9 mouse cellular contexts compared by ENCODE assay signal in the genomic region with DNA sequence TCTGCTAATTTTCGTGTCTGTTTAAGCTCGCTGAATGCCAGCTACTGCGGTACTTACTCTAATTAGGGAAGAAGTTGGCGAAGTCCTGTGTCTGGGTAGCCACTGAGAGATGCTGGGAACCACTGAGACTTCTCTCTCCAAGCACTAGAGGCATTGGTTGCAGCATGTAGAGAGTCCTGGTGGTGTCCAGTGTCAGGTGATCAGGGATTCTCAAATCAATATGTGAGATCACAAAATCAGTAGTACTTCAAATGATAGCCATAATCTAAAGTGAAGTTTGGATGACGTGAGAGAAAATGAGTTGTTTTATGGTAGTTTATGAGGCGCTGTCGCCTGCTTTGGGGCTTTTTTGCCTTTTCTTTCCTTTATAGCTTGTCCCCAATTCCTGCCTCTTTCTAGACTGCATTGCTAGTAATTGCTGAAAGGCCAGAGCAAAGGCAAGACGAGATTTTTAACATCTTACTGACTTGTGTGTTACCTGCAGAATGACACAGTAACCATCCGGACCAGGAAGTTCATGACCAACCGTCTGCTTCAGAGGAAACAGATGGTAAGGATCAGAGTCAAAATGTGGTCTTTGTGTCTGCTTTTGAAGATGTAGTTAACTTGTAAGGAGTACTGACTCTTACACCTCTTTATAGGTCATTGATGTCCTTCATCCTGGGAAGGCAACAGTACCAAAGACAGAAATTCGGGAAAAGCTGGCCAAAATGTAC. TPM values are rescaled to one million over a fixed set of nuclear protein-coding genes. Genes with fewer than 3 reads are reported as not detected.
A peak's percentile ranks its signal among the peaks of the same experiment; 100 is the strongest.
DNase-seq lines count a peak whose midpoint lies in the region; ATAC-seq lines count a peak whose summit lies in the region.
"Had no signal": no experiment of that assay in that cellular context is flagged by ENCODE, and none has a peak within 500 bp of the region (broad histone marks: within the 10 kb centered on the region; RNA-seq: fewer than 3 reads in every experiment).

No protein-coding gene starts in this region.

- H3K4me1 ChIP-seq in kidney, embryonic 15.5 days = peaks cover 36% of the 10 kb centered on the region
- peaks cover 35% of the 10 kb centered on the region for H3K4me1 ChIP-seq in hindbrain, embryonic 12.5 days
- peaks cover 21% of the 10 kb centered on the region for H3K4me1 ChIP-seq in midbrain, embryonic 14.5 days (ENCODE audit: control insufficient read depth, insufficient read depth, low read length)

- H3K36me3 ChIP-seq in kidney, embryonic 15.5 days = peaks cover 45% of the 10 kb centered on the region
- peaks cover 43% of the 10 kb centered on the region for H3K36me3 ChIP-seq in hindbrain, embryonic 12.5 days
- H3K36me3 ChIP-seq in midbrain, embryonic 14.5 days (ENCODE audit: control insufficient read depth, insufficient read depth, low read length) = peaks cover 43% of the 10 kb centered on the region

- no peak for ATAC-seq in kidney, embryonic 15.5 days (replicated peaks; ENCODE audit: low FRiP score)
- ATAC-seq in hindbrain, embryonic 12.5 days (ENCODE audit: low FRiP score) = peak; percentile 12; the same call in 1 of the 2 replicates
- ATAC-seq in midbrain, embryonic 14.5 days (ENCODE audit: low FRiP score, low TSS enrichment) = no peak
- no peak for ATAC-seq in inflammation-experienced regulatory T-cells, adult 6 months

- H3K27ac ChIP-seq in kidney, embryonic 15.5 days = peak overlapping the region; percentile 81
- H3K27ac ChIP-seq in hindbrain, embryonic 12.5 days = peak overlapping the region; percentile 81
- peak overlapping the region; percentile 84 for H3K27ac ChIP-seq in midbrain, embryonic 14.5 days (replicated peaks; ENCODE audit: low read depth, low read length)

- H3K4me3 ChIP-seq in kidney, embryonic 15.5 days (replicated peaks) = peak overlapping the region; percentile 78
- H3K4me3 ChIP-seq in hindbrain, embryonic 12.5 days = peak overlapping the region; percentile 96
- peak overlapping the region; percentile 78 for H3K4me3 ChIP-seq in midbrain, embryonic 14.5 days (replicated peaks; ENCODE audit: low read depth, low read length)

- peak overlapping the region; percentile 81 for H3K4me2 ChIP-seq in kidney, embryonic 15.5 days
- peak overlapping the region; percentile 89 for H3K4me2 ChIP-seq in hindbrain, embryonic 12.5 days (replicated peaks)
- H3K4me2 ChIP-seq in midbrain, embryonic 14.5 days (ENCODE audit: low read length) = peak overlapping the region; percentile 54

- 3% methylated on average over 11 of the region's 11 CpGs for WGBS in kidney, embryonic 15.5 days
- WGBS in hindbrain, embryonic 12.5 days = 8% methylated on average over 11 of the region's 11 CpGs
- whole genome bisulfite sequencing in midbrain, embryonic 14.5 days = 9% methylated on average over 11 of the region's 11 CpGs

- H3K9ac ChIP-seq in kidney, embryonic 15.5 days = peak overlapping the region; percentile 96
- peak overlapping the region; percentile 99 for H3K9ac ChIP-seq in hindbrain, embryonic 12.5 days
- H3K9ac ChIP-seq in midbrain, embryonic 14.5 days (replicated peaks; ENCODE audit: low read length) = peak overlapping the region; percentile 81

- DNase-seq in kidney, adult 11 months = no peak
- peak; percentile 51 for DNase-seq in NIH3T3 (ENCODE audit: low read depth)
- no peak for DNase-seq in midbrain, embryonic 14.5 days
- DNase-seq in adrenal gland, adult (ENCODE audit: inconsistent age in 2 of 2, low spot score in 1 of 2) = no peak
- DNase-seq in spleen, postnatal 14 days (ENCODE audit: low spot score in 2 of 2) = no peak
- DNase-seq: cerebellum, adult 11 months had no signal

- no peaks in the 10 kb centered on the region for H3K27me3 ChIP-seq in kidney, embryonic 15.5 days
- no peaks in the 10 kb centered on the region for H3K27me3 ChIP-seq in hindbrain, embryonic 12.5 days
- H3K27me3 ChIP-seq in midbrain, embryonic 14.5 days (ENCODE audit: control insufficient read depth, insufficient read depth, low read length) = no peaks in the 10 kb centered on the region

- no peaks in the 10 kb centered on the region for H3K9me3 ChIP-seq in kidney, embryonic 15.5 days (replicated peaks)
- no peaks in the 10 kb centered on the region for H3K9me3 ChIP-seq in hindbrain, embryonic 12.5 days (replicated peaks)
- H3K9me3 ChIP-seq in midbrain, embryonic 14.5 days (ENCODE audit: control insufficient read depth, low read length) = no peaks in the 10 kb centered on the region

RNA-seq across cellular contexts. Expression of gene Rps24, which starts 4.5 kb away (rescaled TPM):
- 959 and 1,016 TPM in 2 replicates for polyA plus RNA-seq in kidney, embryonic 15.5 days (2015; fragmentation: Nextera tagmentation; extraction: Ambion mirVana)
- 852 and 899 TPM in 2 replicates for polyA plus RNA-seq in hindbrain, embryonic 12.5 days (2016; fragmentation: Nextera tagmentation; extraction: Ambion mirVana)
- polyA plus RNA-seq in midbrain, embryonic 14.5 days (2014; fragmentation: Nextera tagmentation; extraction: Ambion mirVana) = 772 and 791 TPM in 2 replicates
- 1,000 to 10,000 TPM; 1,562 to 2,670 (median 2,632) TPM for polyA plus RNA-seq in inflammation-experienced regulatory T-cells, adult 6 months (2017; shearing (Covaris generic))

RNA-seq across cellular contexts. Expression of gene Polr3a, which starts 4.6 kb away (rescaled TPM):
- polyA plus RNA-seq in kidney, embryonic 15.5 days (2015; fragmentation: Nextera tagmentation; extraction: Ambion mirVana) = 19.0 and 20.4 TPM in 2 replicates
- 20.3 and 22.2 TPM in 2 replicates for polyA plus RNA-seq in hindbrain, embryonic 12.5 days (2016; fragmentation: Nextera tagmentation; extraction: Ambion mirVana)
- 21.0 and 23.1 TPM in 2 replicates for polyA plus RNA-seq in midbrain, embryonic 14.5 days (2014; fragmentation: Nextera tagmentation; extraction: Ambion mirVana)
- polyA plus RNA-seq in inflammation-experienced regulatory T-cells, adult 6 months (2017; shearing (Covaris generic)) = 10 to 100 TPM; 10.6 to 22.4 (median 17.4) TPM
